Mouse (Mus musculus) heart, postnatal 10 days (tissue): ENCODE measurements around the gene Hspb7. TPM values are rescaled to one million over a fixed set of nuclear protein-coding genes. Genes with fewer than 3 reads are reported as not detected.

Experiments used
- DNase-seq, 2 experiments: peaks; one replicate each; pipeline ENCODE4 v3.0.0; 2021
- intact Hi-C: fragments of 180-260 bp; cut with DNase I; formaldehyde crosslinking; loops from one replicate; pipeline ENCODE4 v1.15.1; 2025
- total RNA-seq, 2 experiments: library from RNA; stranded (reverse); gene quantifications; 2 replicates each; pipeline ENCODE4 v1.2.3; 2021

The Hspb7 gene
- total RNA-seq, 2 experiments from 2014 or later = 1,029 to 1,075 TPM

- no peak for DNase-seq
- intact Hi-C loops = no loop called here
Observed at GRCm38 (mm10) chr4:141443641-141444429, 23.3 kb downstream of the Hspb7 start.

- intact Hi-C loops = no loop called here
- peak; percentile 92 to 94 for DNase-seq
Observed at GRCm38 (mm10) chr4:141444451-141445327, 24.1 kb downstream of the Hspb7 start, which contains the start of gene Zbtb17. TSS of gene Zbtb17 (plus strand) at chr4:141444654.

GRCm38 (mm10) chr4:141445328-141445720 lies 24.7 kb downstream of the Hspb7 start:
- intact Hi-C loops = no loop called here
- DNase-seq = no peak

GRCm38 (mm10) chr4:141446211-141446610 lies 25.6 kb downstream of the Hspb7 start:
- DNase-seq = no peak
- intact Hi-C loops = no loop called here

GRCm38 (mm10) chr4:141451251-141451650 lies 30.7 kb downstream of the Hspb7 start:
- intact Hi-C loops = loop anchor here (1.0 kb wide), 1 partner anchor 33 kb away; no protein-coding TSS in a partner anchor

GRCm38 (mm10) chr4:141451916-141452450 lies 31.4 kb downstream of the Hspb7 start:
- intact Hi-C loops = loop anchor here (1.0 kb wide), 1 partner anchor 32 kb away; no protein-coding TSS in a partner anchor
- no peak for DNase-seq

More at GRCm38 (mm10) chr4:141451251-141451650, 30.7 kb downstream of the Hspb7 start:
- DNase-seq = no peak

- no peak for DNase-seq
- intact Hi-C loops = no loop called here
Observed at GRCm38 (mm10) chr4:141454581-141455350, 34.2 kb downstream of the Hspb7 start.

GRCm38 (mm10) chr4:141455526-141455925 lies 34.9 kb downstream of the Hspb7 start:
- no peak for DNase-seq
- intact Hi-C loops = no loop called here

- intact Hi-C loops = no loop called here
- DNase-seq = no peak
Observed at GRCm38 (mm10) chr4:141456193-141456938, 35.8 kb downstream of the Hspb7 start.

GRCm38 (mm10) chr4:141458236-141458635 lies 37.7 kb downstream of the Hspb7 start:
- intact Hi-C loops = no loop called here

GRCm38 (mm10) chr4:141458888-141459287 lies 38.3 kb downstream of the Hspb7 start:
- intact Hi-C loops = no loop called here
- no peak for DNase-seq

More at GRCm38 (mm10) chr4:141458236-141458635, 37.7 kb downstream of the Hspb7 start:
- DNase-seq = peak; percentile 51 to 60

- no peak for DNase-seq
- intact Hi-C loops = no loop called here
Observed at GRCm38 (mm10) chr4:141459766-141460165, 39.2 kb downstream of the Hspb7 start.

- intact Hi-C loops = no loop called here
Observed at GRCm38 (mm10) chr4:141460481-141460880, 39.9 kb downstream of the Hspb7 start.

GRCm38 (mm10) chr4:141461088-141461487 lies 40.5 kb downstream of the Hspb7 start:
- no peak for DNase-seq

More at GRCm38 (mm10) chr4:141460481-141460880, 39.9 kb downstream of the Hspb7 start:
- DNase-seq = no peak

GRCm38 (mm10) chr4:141461576-141461975 lies 41.0 kb downstream of the Hspb7 start:
- intact Hi-C loops = no loop called here
- no peak for DNase-seq

More at GRCm38 (mm10) chr4:141461088-141461487, 40.5 kb downstream of the Hspb7 start:
- intact Hi-C loops = no loop called here

GRCm38 (mm10) chr4:141463472-141463871 lies 42.9 kb downstream of the Hspb7 start:
- intact Hi-C loops = no loop called here
- DNase-seq = no peak

GRCm38 (mm10) chr4:141464722-141465121 lies 44.1 kb downstream of the Hspb7 start:
- intact Hi-C loops = no loop called here
- DNase-seq = no peak

GRCm38 (mm10) chr4:141465512-141466288 lies 45.1 kb downstream of the Hspb7 start:
- intact Hi-C loops = no loop called here
- no peak for DNase-seq
